Mouse (Mus musculus) lung, adult 18-20 months (tissue): ENCODE measurements around the gene Hoxb2.

Experiments
- DNase-seq, 2 experiments: peaks; one replicate each; pipeline ENCODE4 v3.0.0; 2022; ENCODE audit warnings: mixed read lengths in 2 of 2

The Hoxb2 gene

DNA sequence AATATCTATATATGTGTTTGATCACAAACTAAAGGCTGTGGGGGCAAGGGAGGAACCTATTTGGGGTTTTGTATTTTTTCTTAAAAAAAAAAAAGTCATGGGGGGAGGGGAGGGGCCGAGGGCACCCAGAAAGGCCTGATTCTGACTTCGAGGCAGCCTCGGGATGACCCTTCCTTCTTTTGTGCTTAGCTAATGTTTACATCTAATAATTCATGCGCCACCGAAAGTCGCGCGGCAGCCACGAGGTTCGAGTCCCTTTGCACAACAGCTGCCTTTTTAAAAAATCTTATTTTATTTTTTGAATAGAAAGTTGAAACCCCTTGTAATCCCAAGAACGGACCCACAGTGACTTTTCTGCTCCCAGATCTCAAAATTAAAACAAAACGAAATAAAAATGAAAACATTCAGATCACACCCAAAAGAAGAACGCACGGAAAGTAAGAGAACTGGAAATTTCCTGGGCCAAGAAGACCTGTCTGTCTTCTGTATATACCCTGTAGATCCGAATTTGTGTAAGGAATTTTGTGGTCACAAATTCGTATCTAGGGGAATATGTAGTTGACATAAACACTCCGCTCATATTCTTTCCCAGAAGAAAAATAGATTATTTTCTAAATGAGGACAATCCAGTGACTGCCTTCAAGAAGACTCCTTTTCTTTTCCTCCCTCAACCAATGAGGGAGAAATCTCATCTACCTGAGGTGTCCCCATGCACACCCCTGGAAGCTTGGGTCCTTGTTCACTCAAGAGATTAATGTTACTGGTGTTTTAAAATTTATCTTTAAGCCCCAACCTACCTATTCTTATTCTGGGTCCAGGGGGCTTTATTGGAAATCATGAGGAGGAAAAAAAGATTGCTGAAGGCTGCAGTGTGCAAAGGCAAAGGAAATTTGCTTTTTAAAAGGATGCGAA, 33.4 kb upstream of the Hoxb2 start:
- no peak for DNase-seq

DNA sequence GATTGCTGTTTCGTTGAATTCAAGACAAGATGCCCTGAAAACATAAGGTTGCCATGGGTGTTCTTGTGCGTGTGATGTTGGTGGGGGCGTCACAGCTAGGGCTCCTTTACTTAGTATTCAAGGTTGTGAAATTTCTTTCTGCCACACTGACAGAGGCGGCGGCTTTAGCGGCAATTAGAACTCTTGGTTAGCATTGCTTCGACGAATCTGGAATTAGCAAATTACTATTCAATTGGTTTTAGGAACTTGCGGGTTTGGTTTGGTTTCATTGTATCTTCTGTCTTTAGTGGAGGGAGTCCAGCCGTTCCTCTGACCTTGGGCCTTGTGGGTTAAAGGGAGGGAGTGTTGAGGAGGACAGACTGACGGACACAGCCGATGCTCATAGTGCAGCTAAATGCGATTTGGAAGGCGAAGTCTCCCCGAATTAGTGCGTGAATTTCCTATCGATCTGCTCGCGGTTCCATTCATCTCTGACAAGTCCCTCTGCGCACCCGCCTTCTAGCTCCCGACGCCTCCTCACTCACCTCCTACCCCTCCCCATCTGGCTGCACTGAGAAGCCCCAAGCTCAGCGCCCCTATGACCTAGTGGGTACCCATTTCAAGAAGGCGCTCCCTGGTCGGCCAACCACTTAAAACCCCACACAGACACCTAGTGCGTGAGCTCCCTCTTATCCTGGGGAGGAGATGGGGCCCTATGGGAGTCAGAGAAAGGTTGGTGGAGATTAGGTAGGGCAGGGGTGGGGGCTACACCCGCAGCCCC, 32.5 kb upstream of the Hoxb2 start, which contains the start of gene Hoxb4:
Hoxb4 (plus strand) TSS at position 660 of the 760 bp plus-strand sequence.
- DNase-seq, result no peak

GRCm38 (mm10) chr11:96318368-96319070, 31.8 kb upstream of the Hoxb2 start:
- DNase-seq, result peak; percentile 80 to 82

DNA sequence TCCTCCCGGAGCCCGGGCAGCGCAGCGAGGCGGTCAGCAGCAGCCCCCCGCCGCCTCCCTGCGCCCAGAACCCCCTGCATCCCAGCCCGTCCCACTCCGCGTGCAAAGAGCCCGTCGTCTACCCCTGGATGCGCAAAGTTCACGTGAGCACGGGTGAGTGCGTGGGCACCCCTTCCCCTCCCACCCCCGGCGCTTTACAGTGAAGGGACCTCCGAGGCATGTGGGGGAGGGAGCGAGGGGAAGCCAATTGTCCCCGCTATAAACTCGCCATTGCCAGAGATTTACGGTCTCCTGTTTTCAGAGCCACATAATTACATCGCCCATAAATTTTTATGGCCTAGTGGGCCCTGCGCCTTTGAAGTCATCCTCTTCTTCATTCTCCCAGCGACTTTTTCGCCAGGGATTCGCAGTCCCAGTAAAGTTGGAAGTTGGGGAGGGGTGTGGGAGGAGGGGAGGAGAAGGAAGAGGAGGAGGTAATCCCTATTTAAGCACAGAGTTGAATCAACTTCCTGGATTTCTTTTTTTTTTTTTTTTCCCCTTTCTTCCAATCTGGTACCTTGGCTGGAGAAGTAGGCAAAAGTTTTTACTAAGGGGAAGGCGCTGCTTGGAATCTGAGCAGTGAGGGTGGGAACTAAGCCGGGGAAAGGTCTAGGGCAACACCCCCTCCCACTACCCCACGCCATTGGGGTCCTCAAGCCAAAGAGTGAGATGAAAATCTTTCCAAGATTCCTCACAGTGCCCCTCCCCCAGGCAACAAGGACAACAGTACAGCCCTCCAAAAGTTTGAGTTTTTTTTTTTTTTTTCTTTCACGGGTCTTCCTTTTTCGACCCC, 31.0 kb upstream of the Hoxb2 start:
- no peak for DNase-seq

DNA sequence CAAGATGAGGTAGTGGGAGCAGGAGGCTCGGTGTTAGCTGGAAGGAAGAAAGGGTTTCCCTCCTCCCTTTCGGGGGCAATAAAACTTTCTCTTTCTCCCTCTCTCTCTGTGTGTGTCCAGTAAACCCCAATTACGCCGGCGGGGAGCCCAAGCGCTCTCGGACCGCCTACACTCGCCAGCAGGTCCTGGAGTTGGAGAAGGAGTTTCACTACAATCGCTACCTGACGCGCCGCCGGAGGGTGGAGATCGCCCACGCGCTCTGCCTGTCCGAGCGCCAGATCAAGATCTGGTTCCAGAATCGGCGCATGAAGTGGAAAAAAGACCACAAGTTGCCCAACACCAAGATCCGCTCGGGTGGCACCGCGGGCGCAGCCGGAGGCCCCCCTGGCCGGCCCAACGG, 30.4 kb upstream of the Hoxb2 start:
- peak in 1 of 2 experiments; percentile 46 for DNase-seq

- DNase-seq, result no peak
Measured at GRCm38 (mm10) chr11:96320688-96321087, 29.6 kb upstream of the Hoxb2 start.

DNA sequence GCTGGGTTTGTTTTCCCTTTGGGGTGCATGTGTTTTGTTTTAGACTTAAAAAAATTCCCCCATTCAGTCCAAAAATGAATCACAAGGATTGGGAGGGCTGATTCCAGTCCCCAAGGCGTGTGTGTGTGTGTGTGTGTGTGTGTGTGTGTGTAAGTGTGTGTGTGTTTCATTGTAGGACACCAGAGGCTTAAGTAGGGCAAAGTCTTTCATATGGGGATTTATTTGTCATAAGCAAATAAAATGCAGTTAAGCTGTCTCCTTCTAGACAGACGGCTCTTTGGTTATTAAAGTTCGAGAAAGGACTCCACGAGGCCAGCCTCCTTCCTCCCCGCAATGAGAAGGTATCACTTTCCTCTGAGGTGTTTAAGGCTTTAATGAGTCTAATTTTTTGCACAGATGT, 28.5 kb upstream of the Hoxb2 start:
- DNase-seq, result no peak

GRCm38 (mm10) chr11:96322738-96323137, 27.6 kb upstream of the Hoxb2 start:
- no peak for DNase-seq

GRCm38 (mm10) chr11:96323154-96323553, 27.2 kb upstream of the Hoxb2 start, which contains the start of gene Hoxb3:
Gene Hoxb3, plus strand, starts transcription at chr11:96323326.
- DNase-seq, result no peak

DNA sequence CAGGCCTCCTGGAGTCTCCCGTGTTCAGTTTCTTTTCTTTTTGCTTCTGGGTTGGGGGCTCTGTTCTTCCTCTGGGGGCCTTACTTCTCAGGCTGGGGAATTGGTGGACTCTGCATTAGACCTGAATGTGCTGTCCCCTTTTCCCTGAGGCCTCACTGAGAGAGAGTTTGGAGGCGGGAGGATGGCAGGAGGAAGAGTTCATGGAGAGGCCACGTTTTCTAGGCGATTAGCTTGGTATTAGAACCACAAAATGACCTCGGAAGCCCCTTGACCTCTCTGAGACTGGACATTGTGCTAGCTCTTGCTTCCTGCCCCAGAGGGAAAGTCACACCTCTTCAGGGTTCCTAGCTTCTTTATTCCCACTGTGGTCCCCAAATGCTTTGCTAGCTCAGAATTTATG, 26.2 kb upstream of the Hoxb2 start:
- DNase-seq, result no peak

DNA sequence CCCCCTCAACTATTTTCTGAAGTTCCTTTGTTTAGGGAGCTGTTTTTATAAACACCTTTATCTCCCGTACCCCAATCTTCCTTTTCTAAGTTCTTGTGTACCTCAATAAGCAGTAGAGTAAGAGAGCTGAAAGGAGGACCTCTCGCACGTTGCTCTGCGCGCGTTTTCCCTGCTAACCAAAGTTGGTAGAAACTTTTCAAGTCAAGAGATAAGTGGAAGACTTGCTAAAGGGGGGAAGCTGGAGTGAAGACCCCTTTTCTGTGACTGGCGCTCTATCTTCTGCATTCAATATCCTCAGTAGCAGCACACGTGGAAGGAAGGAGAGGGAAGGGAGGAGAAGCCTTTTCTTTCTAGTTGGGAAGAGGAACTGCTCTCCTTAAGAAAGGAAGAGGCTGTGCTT, 25.4 kb upstream of the Hoxb2 start:
- DNase-seq, result no peak

GRCm38 (mm10) chr11:96325747-96326212, 24.5 kb upstream of the Hoxb2 start:
- no peak for DNase-seq

GRCm38 (mm10) chr11:96326705-96327104, 23.6 kb upstream of the Hoxb2 start:
- no peak for DNase-seq

- no peak for DNase-seq
Measured at GRCm38 (mm10) chr11:96327122-96327521, 23.2 kb upstream of the Hoxb2 start.

- DNase-seq, result no peak
Measured at GRCm38 (mm10) chr11:96327750-96328149, 22.6 kb upstream of the Hoxb2 start.

- DNase-seq, result no peak
Measured at GRCm38 (mm10) chr11:96328605-96329004, 21.7 kb upstream of the Hoxb2 start.

- no peak for DNase-seq
Measured at GRCm38 (mm10) chr11:96332105-96332504, 18.2 kb upstream of the Hoxb2 start.

DNA sequence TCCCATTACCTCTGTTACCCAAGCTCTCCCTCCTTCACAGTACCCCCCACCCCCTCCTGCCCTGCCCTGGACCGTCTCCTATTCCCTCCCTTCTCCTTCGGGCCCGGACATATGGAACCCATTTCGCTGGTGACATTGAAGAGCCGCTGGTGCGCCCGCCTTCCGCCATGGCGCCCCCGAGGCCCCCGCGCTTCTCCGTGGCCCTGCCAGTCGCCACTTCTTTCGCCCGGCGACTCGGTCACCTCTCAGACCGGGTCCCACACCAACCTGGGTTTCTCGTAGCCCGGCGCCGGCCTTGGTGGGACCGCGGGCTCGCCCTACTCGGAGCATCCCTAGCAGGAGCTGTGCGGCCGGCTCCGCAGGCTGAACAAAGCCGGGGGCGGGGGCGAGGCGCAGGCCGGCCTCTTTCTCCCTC, 17.7 kb upstream of the Hoxb2 start:
- DNase-seq, result no peak

GRCm38 (mm10) chr11:96333241-96334001, 16.9 kb upstream of the Hoxb2 start:
- no peak for DNase-seq

DNA sequence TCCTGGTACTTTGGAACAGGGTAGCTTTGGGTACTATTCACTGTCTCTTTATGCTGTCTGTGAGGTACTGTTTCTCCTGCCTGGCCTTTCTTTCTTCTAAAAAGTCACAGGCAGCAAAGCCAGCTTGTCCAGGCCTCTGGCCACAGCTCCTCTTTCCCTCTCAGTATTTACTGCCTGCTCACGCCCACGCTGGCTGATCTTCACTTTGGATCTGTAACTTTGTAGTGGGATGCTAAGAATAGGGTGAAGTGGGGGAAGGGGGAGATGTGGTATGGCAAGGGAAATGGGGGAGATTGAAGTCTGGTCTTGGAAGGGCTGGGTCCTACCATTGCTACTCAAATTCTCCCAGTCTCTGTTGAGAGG, 16.3 kb upstream of the Hoxb2 start:
- no peak for DNase-seq

DNA sequence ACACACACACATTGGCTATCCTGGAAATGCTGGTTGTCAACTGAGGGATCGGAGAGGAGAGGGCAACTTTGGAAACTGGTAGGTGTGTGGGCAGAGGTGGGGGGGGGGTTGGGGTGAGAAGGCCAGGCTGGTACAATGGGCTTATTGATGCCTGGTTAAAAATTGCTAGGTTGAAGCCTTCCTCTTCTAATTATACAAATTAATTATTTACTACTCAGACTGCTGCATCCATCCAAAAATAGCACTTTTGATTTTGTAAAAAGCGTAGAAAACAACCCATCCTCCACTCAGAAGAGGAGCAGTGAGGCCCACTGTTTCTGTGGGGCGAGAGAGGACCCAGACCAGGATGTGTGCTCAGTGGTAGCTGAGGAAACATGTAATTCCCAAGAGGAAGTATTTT, 15.3 kb upstream of the Hoxb2 start:
- DNase-seq, result no peak
